Mouse (Mus musculus): Measurements from ENCODE around the gene Chic2. TPM values are rescaled to one million over a fixed set of nuclear protein-coding genes. Genes with fewer than 3 reads are reported as not detected.

The Chic2 gene
- polyA plus RNA-seq, 1 experiment, result 25.2 TPM

DNA sequence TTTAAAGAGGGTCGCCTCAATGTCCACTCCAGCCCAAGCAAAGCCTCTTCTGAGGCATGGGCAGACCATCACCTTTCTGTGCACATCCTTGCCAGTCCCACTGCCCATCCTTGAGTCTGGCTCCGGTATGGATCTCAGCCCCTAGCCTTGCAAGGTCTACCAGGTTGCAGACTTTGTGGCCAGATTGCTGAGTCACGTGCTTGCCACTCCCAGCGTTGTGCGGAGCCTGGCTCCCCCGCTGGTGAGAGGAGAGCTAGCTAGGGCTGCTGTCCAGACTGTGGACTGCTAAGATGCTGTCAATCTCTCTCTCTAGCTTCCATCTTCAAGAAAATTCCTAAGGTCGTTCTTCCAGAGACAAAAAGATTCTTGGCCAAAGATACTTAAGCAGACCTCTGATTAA, 35.0 kb upstream of the Chic2 start:
- peaks cover 83% of the 10 kb centered on the region for H3K27me3 ChIP-seq (ENCODE audit: control insufficient read depth, insufficient read depth, insufficient read length)

DNA sequence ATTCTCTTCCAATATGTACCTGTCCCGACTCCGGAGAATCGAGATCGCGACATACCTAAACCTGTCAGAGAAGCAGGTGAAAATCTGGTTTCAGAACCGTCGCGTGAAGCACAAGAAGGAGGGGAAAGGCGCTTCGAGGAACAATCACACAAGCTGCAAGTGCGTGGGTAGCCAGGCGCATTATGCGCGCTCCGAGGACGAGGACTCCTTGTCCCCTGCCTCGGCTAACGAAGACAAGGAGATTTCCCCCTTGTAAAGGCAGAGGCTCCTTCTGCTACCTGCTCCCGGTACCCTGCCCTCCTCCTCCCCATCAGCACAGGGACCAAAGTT, 32.4 kb upstream of the Chic2 start:
- Histone ChIP-seq H3K4me2 (ENCODE audit: low read depth) (no peak overlapping the region), H3K79me2 (ENCODE audit: control insufficient read depth, insufficient read depth) (no peaks in the 10 kb centered on the region)
- no peak for TF ChIP-seq POLR2A (IDR thresholded peaks at IDR 0.05; ENCODE audit: insufficient read length, low read depth)
- TF ChIP-seq E2F4 (IDR thresholded peaks at IDR 0.05; ENCODE audit: insufficient read depth), result no peak
- no peak for TF ChIP-seq POLR2AphosphoS2 (IDR thresholded peaks at IDR 0.05; ENCODE audit: insufficient read length, low read depth)
- TF ChIP-seq MYOG (IDR thresholded peaks at IDR 0.05; ENCODE audit: control insufficient read depth in 1 of 3, insufficient read depth in 1 of 3, insufficient read length in 2 of 3, low read depth in 2 of 3), result no peak
- no peak for TF ChIP-seq SRF (IDR thresholded peaks at IDR 0.05; ENCODE audit: control insufficient read depth, insufficient read length, low read depth)
- no peak for TF ChIP-seq USF1 (IDR thresholded peaks at IDR 0.05; ENCODE audit: low read depth)
- TF ChIP-seq TCF12 (IDR thresholded peaks at IDR 0.05; ENCODE audit: insufficient read depth, poor library complexity, severe bottlenecking), result no peak
- no peak for TF ChIP-seq MAX (IDR thresholded peaks at IDR 0.05; ENCODE audit: low read depth)
- no peak for TF ChIP-seq CEBPB (IDR thresholded peaks at IDR 0.05; ENCODE audit: insufficient read depth, poor library complexity, severe bottlenecking)
- no peak for TF ChIP-seq MYOD1 (IDR thresholded peaks at IDR 0.05; ENCODE audit: control insufficient read depth in 1 of 3, insufficient read length in 2 of 3, low read depth in 2 of 3)
- TF ChIP-seq TCF3 (IDR thresholded peaks at IDR 0.05; ENCODE audit: insufficient read length, low read depth), result no peak
- TF ChIP-seq REST (IDR thresholded peaks at IDR 0.05; ENCODE audit: insufficient read depth, insufficient read length), result no peak

More for the DNA sequence above, 35.0 kb upstream of the Chic2 start:
- Histone ChIP-seq H3ac (ENCODE audit: control insufficient read depth, insufficient read length) (no peak overlapping the region), H3K79me2 (ENCODE audit: control insufficient read depth, insufficient read depth) (no peaks in the 10 kb centered on the region), H3K4me2 (ENCODE audit: low read depth) (no peak overlapping the region), H3K36me3 (ENCODE audit: control insufficient read depth, insufficient read depth) (no peaks in the 10 kb centered on the region), H3K4me3 (no peak overlapping the region)
- TF ChIP-seq POLR2A (IDR thresholded peaks at IDR 0.05; ENCODE audit: insufficient read length, low read depth), result no peak
- no peak for TF ChIP-seq REST (IDR thresholded peaks at IDR 0.05; ENCODE audit: insufficient read depth, insufficient read length)
- no peak for TF ChIP-seq TCF3 (IDR thresholded peaks at IDR 0.05; ENCODE audit: insufficient read length, low read depth)
- no peak for TF ChIP-seq POLR2AphosphoS2 (IDR thresholded peaks at IDR 0.05; ENCODE audit: insufficient read length, low read depth)
- TF ChIP-seq USF1 (IDR thresholded peaks at IDR 0.05; ENCODE audit: low read depth), result no peak
- no peak for TF ChIP-seq MAX (IDR thresholded peaks at IDR 0.05; ENCODE audit: low read depth)
- no peak for TF ChIP-seq MYOD1 (IDR thresholded peaks at IDR 0.05; ENCODE audit: control insufficient read depth in 1 of 3, insufficient read length in 2 of 3, low read depth in 2 of 3)
- TF ChIP-seq MYOG (IDR thresholded peaks at IDR 0.05; ENCODE audit: control insufficient read depth in 1 of 3, insufficient read depth in 1 of 3, insufficient read length in 2 of 3, low read depth in 2 of 3), result no peak
- TF ChIP-seq TCF12 (IDR thresholded peaks at IDR 0.05; ENCODE audit: insufficient read depth, poor library complexity, severe bottlenecking), result no peak
- no peak for TF ChIP-seq CEBPB (IDR thresholded peaks at IDR 0.05; ENCODE audit: insufficient read depth, poor library complexity, severe bottlenecking)
- no peak for TF ChIP-seq SRF (IDR thresholded peaks at IDR 0.05; ENCODE audit: control insufficient read depth, insufficient read length, low read depth)
- TF ChIP-seq E2F4 (IDR thresholded peaks at IDR 0.05; ENCODE audit: insufficient read depth), result no peak

GRCm38 (mm10) chr5:75076326-75077050, 31.9 kb upstream of the Chic2 start:
- TF ChIP-seq MYOD1 (IDR thresholded peaks at IDR 0.05; ENCODE audit: control insufficient read depth in 1 of 3, insufficient read length in 2 of 3, low read depth in 2 of 3) (no peak), REST (IDR thresholded peaks at IDR 0.05; ENCODE audit: insufficient read depth, insufficient read length) (no peak), E2F4 (IDR thresholded peaks at IDR 0.05; ENCODE audit: insufficient read depth) (no peak), TCF3 (IDR thresholded peaks at IDR 0.05; ENCODE audit: insufficient read length, low read depth) (no peak), TCF12 (IDR thresholded peaks at IDR 0.05; ENCODE audit: insufficient read depth, poor library complexity, severe bottlenecking) (no peak), POLR2AphosphoS2 (IDR thresholded peaks at IDR 0.05; ENCODE audit: insufficient read length, low read depth) (no peak), MAX (IDR thresholded peaks at IDR 0.05; ENCODE audit: low read depth) (no peak), CEBPB (IDR thresholded peaks at IDR 0.05; ENCODE audit: insufficient read depth, poor library complexity, severe bottlenecking) (no peak), USF1 (IDR thresholded peaks at IDR 0.05; ENCODE audit: low read depth) (no peak), POLR2A (IDR thresholded peaks at IDR 0.05; ENCODE audit: insufficient read length, low read depth) (no peak), SRF (IDR thresholded peaks at IDR 0.05; ENCODE audit: control insufficient read depth, insufficient read length, low read depth) (no peak), MYOG (IDR thresholded peaks at IDR 0.05; ENCODE audit: control insufficient read depth in 1 of 3, insufficient read depth in 1 of 3, insufficient read length in 2 of 3, low read depth in 2 of 3) (no peak)
- Histone ChIP-seq H3K79me2 (ENCODE audit: control insufficient read depth, insufficient read depth) (no peaks in the 10 kb centered on the region), H3ac (ENCODE audit: control insufficient read depth, insufficient read length) (no peak overlapping the region), H3K27me3 (ENCODE audit: control insufficient read depth, insufficient read depth, insufficient read length) (peaks cover 85% of the 10 kb centered on the region), H3K4me3 (no peak overlapping the region), H3K4me2 (ENCODE audit: low read depth) (no peak overlapping the region), H3K36me3 (ENCODE audit: control insufficient read depth, insufficient read depth) (no peaks in the 10 kb centered on the region)

More for the DNA sequence above, 32.4 kb upstream of the Chic2 start:
- Histone ChIP-seq H3K27me3 (ENCODE audit: control insufficient read depth, insufficient read depth, insufficient read length) (peaks cover 82% of the 10 kb centered on the region), H3K4me3 (no peak overlapping the region), H3K36me3 (ENCODE audit: control insufficient read depth, insufficient read depth) (no peaks in the 10 kb centered on the region), H3ac (ENCODE audit: control insufficient read depth, insufficient read length) (no peak overlapping the region)

- H3K36me3 ChIP-seq (ENCODE audit: control insufficient read depth, insufficient read depth), result no peaks in the 10 kb centered on the region
- H3K4me3 ChIP-seq, result no peak within 1 kb of the TSS
- no peak within 1 kb of the TSS for H3K4me2 ChIP-seq (ENCODE audit: low read depth)
- no peak within 1 kb of the TSS for H3ac ChIP-seq (ENCODE audit: control insufficient read depth, insufficient read length)
- peaks cover 82% of the 10 kb centered on the region for H3K27me3 ChIP-seq (ENCODE audit: control insufficient read depth, insufficient read depth, insufficient read length)
- H3K79me2 ChIP-seq (ENCODE audit: control insufficient read depth, insufficient read depth), result no peaks in the 10 kb centered on the region
- no peak for TF ChIP-seq USF1 (IDR thresholded peaks at IDR 0.05; ENCODE audit: low read depth)
- TF ChIP-seq MAX (IDR thresholded peaks at IDR 0.05; ENCODE audit: low read depth), result no peak
Observed at GRCm38 (mm10) chr5:75075383-75075941, 30.9 kb upstream of the Chic2 start, which contains the start of gene Gsx2. Gene Gsx2 (plus strand): TSS chr5:75075601.

All from myocyte (in vitro differentiated cells).